Mouse (Mus musculus) small intestine, adult 2 months (tissue): ENCODE measurements around the gene Utrn.

Experiments
- CTCF ChIP-seq: fragments of 200-500 bp; IDR thresholded peaks from 2 replicates; pipeline ENCODE4 v1.5.1; 2012; ENCODE audit warnings: low read depth, mild to moderate bottlenecking, control low read depth, inconsistent platforms, low read length, moderate library complexity, mixed read lengths; ENCODE audit not compliant: insufficient replicate concordance, insufficient read length; ENCODE audit errors: extremely low read depth
- POLR2A ChIP-seq: fragments of 200-500 bp; IDR thresholded peaks from 2 replicates; pipeline ENCODE4 v1.6.1; 2012; ENCODE audit warnings: low read depth, mild to moderate bottlenecking, control low read depth, inconsistent platforms, low read length, moderate library complexity

GRCm38 (mm10) chr10:12552196-12552889, 316.8 kb downstream of the Utrn start:
- TF ChIP-seq CTCF (no peak), POLR2A (no peak)
